Comparison of ENCODE assay signal across 10 mouse cellular contexts in the genomic region with DNA sequence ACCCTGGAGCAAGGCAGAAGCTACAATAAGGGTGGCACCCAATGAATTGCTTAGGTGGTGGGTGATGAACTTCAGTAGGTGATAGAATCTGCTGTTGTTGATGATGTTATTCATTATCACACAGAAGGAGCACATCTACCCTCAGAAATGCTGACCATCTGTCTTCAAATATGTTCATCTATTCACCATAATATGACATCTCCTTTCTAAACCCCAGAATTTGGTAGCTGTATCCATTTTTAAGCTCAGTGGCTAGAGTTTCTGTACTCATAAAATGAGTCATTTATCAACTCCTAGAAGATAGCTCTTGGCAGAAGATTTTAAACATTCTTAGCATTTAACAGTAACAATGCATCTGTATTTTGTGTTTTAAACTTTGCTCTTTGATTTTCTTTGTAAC.
"Had no signal": no experiment of that assay in that cellular context is flagged by ENCODE, and none has a peak within 500 bp of the region (broad histone marks: within the 10 kb centered on the region; RNA-seq: fewer than 3 reads in every experiment).

No protein-coding gene starts in this region.

- DNase-seq: kidney, adult 18-20 months; kidney, adult 9 months; kidney, postnatal 14 days; kidney, postnatal 4 days; left cerebral cortex, postnatal 4 days; liver, postnatal 0 days; lung, embryonic 14.5 days; thymus, adult 2 months; thymus, postnatal 14 days; thymus, postnatal 4 days had no signal
